Mouse (Mus musculus): ENCODE measurements around the gene Tcf23.

DNA sequence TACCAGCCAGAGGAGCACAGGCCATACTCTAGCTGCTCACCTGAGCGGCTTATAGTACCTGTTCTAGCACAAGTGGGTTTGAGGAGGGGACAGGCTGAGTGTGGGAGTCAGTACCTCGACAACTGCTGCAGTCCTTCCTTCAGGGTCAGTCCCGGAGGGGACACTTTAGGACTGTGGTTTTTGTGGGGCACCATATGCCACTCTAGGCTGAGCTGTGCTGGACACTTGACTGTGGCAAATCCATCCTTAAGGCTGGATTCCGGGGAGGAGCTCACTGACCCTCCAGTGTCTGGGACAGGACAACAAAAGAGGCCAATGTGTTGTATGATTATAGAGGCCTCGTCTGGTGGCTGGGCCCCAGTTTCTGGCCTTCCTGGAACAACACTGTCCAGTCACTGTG, 15.9 kb upstream of the Tcf23 start:
- TF ChIP-seq POLR2A (IDR thresholded peaks at IDR 0.05; ENCODE audit: low read depth, low read length) (no peak), CTCF (IDR thresholded peaks at IDR 0.05; ENCODE audit: extremely low read depth, insufficient read depth, insufficient read length, insufficient replicate concordance) (no peak)
